Mouse (Mus musculus) naive thymus-derived CD4-positive, alpha-beta T cell, adult 2 months (primary cell): ENCODE data around the gene Slc25a35.
"Not testable (repeated sequence)": the region's sequence is repeated elsewhere in the genome, so short reads cannot be mapped to it uniquely, and the experiment has no call there.

Experiments
- DNase-seq: peaks from one replicate; pipeline ENCODE4 v3.0.0-alpha.2; 2011; ENCODE audit warnings: low read depth

The Slc25a35 gene

GRCm38 (mm10) chr11:68962159-68962558 lies 5.8 kb upstream of the Slc25a35 start:
- DNase-seq: not testable (repeated sequence)

GRCm38 (mm10) chr11:68963405-68963804 lies 4.5 kb upstream of the Slc25a35 start:
- no peak for DNase-seq

GRCm38 (mm10) chr11:68965050-68965449 lies 2.9 kb upstream of the Slc25a35 start:
- DNase-seq: no peak

GRCm38 (mm10) chr11:68965845-68966244 lies 2.1 kb upstream of the Slc25a35 start:
- peak; percentile 91 for DNase-seq

- DNase-seq: no peak
These were observed 1.4 kb upstream of the Slc25a35 start for GRCm38 (mm10) chr11:68966554-68966953.

- DNase-seq: no peak
These were observed 821 bp downstream of the Slc25a35 start for GRCm38 (mm10) chr11:68968752-68969151.

- DNase-seq: no peak
These were observed 2.3 kb downstream of the Slc25a35 start for GRCm38 (mm10) chr11:68970232-68970631.

GRCm38 (mm10) chr11:68973250-68974058 lies 5.5 kb downstream of the Slc25a35 start:
- peak; percentile 79 for DNase-seq

GRCm38 (mm10) chr11:68974059-68974450 lies 6.1 kb downstream of the Slc25a35 start:
- no peak for DNase-seq

- no peak for DNase-seq
These were observed 7.2 kb downstream of the Slc25a35 start, which contains the start of gene Rangrf for GRCm38 (mm10) chr11:68975085-68975484. TSS of gene Rangrf (minus strand) at chr11:68975185.

GRCm38 (mm10) chr11:68975601-68976000 lies 7.7 kb downstream of the Slc25a35 start:
- no peak for DNase-seq

- no peak for DNase-seq
These were observed 11.4 kb downstream of the Slc25a35 start for GRCm38 (mm10) chr11:68979320-68979733.

GRCm38 (mm10) chr11:68980919-68981318 lies 13.0 kb downstream of the Slc25a35 start:
- DNase-seq: no peak

GRCm38 (mm10) chr11:68982639-68983369 lies 14.9 kb downstream of the Slc25a35 start:
- peak; percentile 83 for DNase-seq

GRCm38 (mm10) chr11:68987365-68987882 lies 19.5 kb downstream of the Slc25a35 start:
- no peak for DNase-seq

GRCm38 (mm10) chr11:68988341-68988740 lies 20.4 kb downstream of the Slc25a35 start:
- no peak for DNase-seq

GRCm38 (mm10) chr11:68993122-68993521 lies 25.2 kb downstream of the Slc25a35 start:
- no peak for DNase-seq

GRCm38 (mm10) chr11:68994377-68994776 lies 26.4 kb downstream of the Slc25a35 start:
- no peak for DNase-seq

- DNase-seq: no peak
These were observed 29.1 kb downstream of the Slc25a35 start for GRCm38 (mm10) chr11:68997080-68997479.

- DNase-seq: not testable (repeated sequence)
These were observed 34.9 kb downstream of the Slc25a35 start for GRCm38 (mm10) chr11:69002782-69003181.

GRCm38 (mm10) chr11:69003592-69003991 lies 35.7 kb downstream of the Slc25a35 start:
- DNase-seq: no peak

- no peak for DNase-seq
These were observed 37.3 kb downstream of the Slc25a35 start for GRCm38 (mm10) chr11:69005193-69005592.

GRCm38 (mm10) chr11:69006575-69006974 lies 38.6 kb downstream of the Slc25a35 start:
- DNase-seq: not testable (repeated sequence)
